Mouse (Mus musculus) midbrain, embryonic 11.5 days (tissue): Measurements from ENCODE around the gene Zfhx3. TPM values are rescaled to one million over a fixed set of nuclear protein-coding genes. Genes with fewer than 3 reads are reported as not detected.
A peak's percentile ranks its signal among the peaks of the same experiment; 100 is the strongest.

Experiments
- ATAC-seq: fragments of 200-750 bp; cut with Nextera tagmentation; 2 replicates; pipeline ENCODE4 v1.8.0; 2017; ENCODE audit warnings: moderate TSS enrichment, moderate library complexity; ENCODE audit not compliant: low FRiP score
- DNase-seq: peaks from one replicate; pipeline ENCODE4 v3.0.0; 2015; ENCODE audit warnings: low spot score; ENCODE audit errors: missing footprints
- H3K27ac ChIP-seq: fragments of 300-500 bp; sonication (generic); 2 replicates; pipeline ENCODE4 v1.5.1; 2014; ENCODE audit warnings: low read depth, low read length
- H3K27me3 ChIP-seq: fragments of 300-500 bp; sonication (generic); 2 replicates; pipeline ENCODE4 v1.6.1; 2014; ENCODE audit warnings: mild to moderate bottlenecking, low read length, moderate library complexity, mixed read lengths; ENCODE audit not compliant: control insufficient read depth, insufficient read depth
- H3K36me3 ChIP-seq: fragments of 300-500 bp; sonication (generic); 2 replicates; pipeline ENCODE4 v1.6.1; 2014; ENCODE audit warnings: mild to moderate bottlenecking, low read length, moderate library complexity, mixed read lengths; ENCODE audit not compliant: control insufficient read depth, insufficient read depth
- H3K4me1 ChIP-seq: fragments of 300-500 bp; sonication (generic); 2 replicates; pipeline ENCODE4 v1.6.1; 2014; ENCODE audit warnings: low read length; ENCODE audit not compliant: control insufficient read depth, insufficient read depth
- H3K4me2 ChIP-seq: fragments of 300-500 bp; sonication (generic); 2 replicates; pipeline ENCODE4 v1.6.1; 2014; ENCODE audit warnings: mild to moderate bottlenecking, moderate library complexity
- H3K4me3 ChIP-seq: fragments of 300-500 bp; sonication (generic); 2 replicates; pipeline ENCODE4 v1.5.1; 2014; ENCODE audit warnings: low read depth, low read length
- H3K9ac ChIP-seq: fragments of 300-500 bp; sonication (generic); 2 replicates; pipeline ENCODE4 v1.6.1; 2014; ENCODE audit warnings: low read length
- H3K9me3 ChIP-seq: fragments of 300-500 bp; sonication (generic); 2 replicates; pipeline ENCODE4 v1.6.1; 2016; ENCODE audit warnings: low read length; ENCODE audit not compliant: control insufficient read depth
- WGBS: fragments of 180-500 bp; shearing (Covaris S2); extraction: QIAGEN DNeasy Blood & Tissue Kit; methylation state at CpG from one replicate; pipeline ENCODE4 v1.1.7; 2014; 5-methylcytosine and 5-hydroxymethylcytosine counted together
- polyA plus RNA-seq: library from polyadenylated mRNA; unstranded; fragments of >200 nt; fragmentation: Nextera tagmentation; extraction: Ambion mirVana; gene quantifications from 2 replicates; pipeline ENCODE4 v1.2.1, GENCODE M21; 2014

Zfhx3 gene
- polyA plus RNA-seq, 1 experiment from 2014 or later = 23.4 TPM

DNA sequence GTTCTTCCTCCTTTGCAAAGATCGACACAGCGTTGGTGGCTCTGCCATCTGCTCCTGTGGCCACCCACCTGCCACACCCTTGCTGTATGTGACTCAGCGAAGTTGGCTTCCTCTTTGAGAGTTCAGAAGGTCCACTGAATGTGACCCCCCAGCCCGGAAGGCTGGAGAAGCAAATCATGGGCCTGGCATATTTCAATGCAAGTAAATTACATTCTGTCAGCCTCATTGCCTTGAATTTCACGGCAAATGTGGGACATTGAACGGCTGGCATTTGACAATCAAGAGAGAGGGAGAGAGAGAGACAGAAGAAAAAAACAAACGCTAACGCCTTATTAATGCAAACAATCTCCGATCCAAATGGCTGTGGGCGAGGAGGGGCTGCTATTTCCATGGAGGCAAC is 38.2 kb downstream of the Zfhx3 start:
- no peaks in the 10 kb centered on the region for H3K4me1 ChIP-seq
- no peak overlapping the region for H3K27ac ChIP-seq
- no peak for DNase-seq
- H3K9me3 ChIP-seq = no peaks in the 10 kb centered on the region
- H3K9ac ChIP-seq = no peak overlapping the region
- WGBS = 67% methylated on average over 10 of the region's 10 CpGs
- ATAC-seq = no peak
- H3K4me2 ChIP-seq = no peak overlapping the region
- H3K4me3 ChIP-seq = no peak overlapping the region
- no peaks in the 10 kb centered on the region for H3K27me3 ChIP-seq
- H3K36me3 ChIP-seq = no peaks in the 10 kb centered on the region

DNA sequence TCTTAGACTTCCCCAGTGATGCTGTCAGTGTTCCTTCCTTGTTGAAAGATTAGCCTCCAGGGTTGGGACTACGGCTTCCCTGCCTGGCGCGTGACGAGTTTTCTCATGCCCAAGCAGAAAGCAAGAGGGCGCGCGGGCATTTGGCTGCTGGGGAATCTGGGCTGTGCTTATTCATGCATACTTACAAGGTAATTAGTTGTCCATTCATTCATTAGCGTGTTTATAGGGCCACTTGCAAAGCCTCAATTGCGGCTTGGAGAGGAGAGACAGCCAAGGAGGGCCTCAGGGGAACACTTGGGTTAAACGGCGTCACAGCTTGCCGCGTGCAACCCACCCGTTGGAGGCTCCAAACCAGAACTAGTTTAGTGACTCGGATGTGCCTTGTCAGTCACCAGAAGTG is 44.2 kb downstream of the Zfhx3 start:
- DNase-seq = no peak
- H3K9me3 ChIP-seq = no peaks in the 10 kb centered on the region
- no peak overlapping the region for H3K9ac ChIP-seq
- H3K27me3 ChIP-seq = no peaks in the 10 kb centered on the region
- H3K36me3 ChIP-seq = no peaks in the 10 kb centered on the region
- H3K27ac ChIP-seq = no peak overlapping the region
- no peak for ATAC-seq
- 76% methylated on average over 15 of the region's 15 CpGs for WGBS
- H3K4me2 ChIP-seq = no peak overlapping the region
- no peaks in the 10 kb centered on the region for H3K4me1 ChIP-seq
- H3K4me3 ChIP-seq = no peak overlapping the region

DNA sequence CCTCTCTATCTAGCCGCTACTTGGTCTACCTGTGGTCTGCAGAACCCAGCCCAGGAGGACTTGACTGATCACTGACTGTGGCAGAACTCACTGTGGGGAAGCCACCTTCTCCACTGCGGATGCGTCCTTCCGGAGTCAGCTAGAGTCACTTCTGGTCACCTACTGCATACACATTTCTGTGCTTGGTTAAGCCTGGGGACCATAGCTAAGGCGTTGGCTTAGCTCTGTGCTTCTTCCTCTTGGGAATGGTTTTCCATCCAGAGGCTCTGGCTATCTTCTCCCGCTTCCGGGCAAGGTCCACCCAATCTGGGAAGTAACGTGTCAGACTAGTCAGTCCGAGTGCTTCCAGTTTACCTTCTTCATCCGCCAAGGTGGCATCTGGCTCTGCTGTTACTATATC is 56.4 kb downstream of the Zfhx3 start:
- H3K9me3 ChIP-seq = no peaks in the 10 kb centered on the region
- no peak for DNase-seq
- H3K4me2 ChIP-seq = no peak overlapping the region
- H3K9ac ChIP-seq = no peak overlapping the region
- H3K36me3 ChIP-seq = no peaks in the 10 kb centered on the region
- H3K4me3 ChIP-seq = no peak overlapping the region
- H3K27me3 ChIP-seq = no peaks in the 10 kb centered on the region
- H3K27ac ChIP-seq = no peak overlapping the region
- 92% methylated on average over 10 of the region's 10 CpGs for WGBS
- no peak for ATAC-seq
- no peaks in the 10 kb centered on the region for H3K4me1 ChIP-seq

DNA sequence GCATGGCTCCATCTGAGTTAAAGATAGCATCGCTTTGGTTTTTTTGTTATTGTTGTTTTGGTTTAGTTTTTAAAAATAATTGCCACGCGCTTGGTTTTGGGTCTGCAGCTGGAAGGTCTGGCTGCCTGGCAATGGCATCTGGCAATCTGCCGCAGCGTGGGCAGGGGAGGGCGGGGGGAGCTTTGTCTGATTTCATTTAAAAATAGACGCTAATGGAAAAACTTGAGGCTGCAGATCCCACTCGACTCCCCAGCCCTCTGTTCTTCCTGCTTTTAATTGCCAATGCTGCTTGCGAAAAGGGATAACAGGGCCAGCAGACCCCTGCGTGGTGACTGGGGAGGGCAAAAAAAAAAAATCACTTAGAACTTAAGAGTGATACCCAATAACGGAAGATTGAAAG is 69.1 kb downstream of the Zfhx3 start:
- Histone ChIP-seq H3K4me1 (no peaks in the 10 kb centered on the region), H3K4me3 (no peak overlapping the region), H3K9me3 (no peaks in the 10 kb centered on the region), H3K27ac (no peak overlapping the region), H3K9ac (no peak overlapping the region), H3K36me3 (no peaks in the 10 kb centered on the region), H3K27me3 (no peaks in the 10 kb centered on the region), H3K4me2 (no peak overlapping the region)
- ATAC-seq (no peak), DNase-seq (no peak)
- 84% methylated on average over 11 of the region's 11 CpGs for WGBS

DNA sequence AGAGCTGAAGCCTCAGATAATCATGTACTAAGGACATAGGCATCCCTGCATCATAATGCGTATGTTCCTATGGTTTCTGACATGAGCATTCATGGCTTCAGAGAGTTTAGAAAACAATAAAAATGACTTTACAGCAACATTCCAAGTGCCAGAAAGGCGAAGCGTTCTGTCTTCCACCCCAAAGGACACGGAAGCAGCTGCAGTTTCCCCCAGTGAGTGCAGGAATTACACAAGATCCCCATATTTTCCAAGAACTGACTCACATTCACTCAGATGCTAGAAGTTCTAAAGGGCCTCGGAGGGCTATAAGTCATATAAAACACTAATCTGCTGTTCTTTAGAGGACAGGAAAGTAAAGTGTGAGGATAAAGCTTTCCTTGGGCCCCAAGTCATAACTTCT is 75.3 kb downstream of the Zfhx3 start:
- no peak for ATAC-seq
- no peaks in the 10 kb centered on the region for H3K9me3 ChIP-seq
- 87% methylated on average over 5 of the region's 5 CpGs for WGBS
- no peaks in the 10 kb centered on the region for H3K4me1 ChIP-seq
- H3K4me2 ChIP-seq = no peak overlapping the region
- no peaks in the 10 kb centered on the region for H3K27me3 ChIP-seq
- no peaks in the 10 kb centered on the region for H3K36me3 ChIP-seq
- no peak overlapping the region for H3K9ac ChIP-seq
- no peak overlapping the region for H3K27ac ChIP-seq
- no peak overlapping the region for H3K4me3 ChIP-seq
- peak; percentile 51 for DNase-seq

DNA sequence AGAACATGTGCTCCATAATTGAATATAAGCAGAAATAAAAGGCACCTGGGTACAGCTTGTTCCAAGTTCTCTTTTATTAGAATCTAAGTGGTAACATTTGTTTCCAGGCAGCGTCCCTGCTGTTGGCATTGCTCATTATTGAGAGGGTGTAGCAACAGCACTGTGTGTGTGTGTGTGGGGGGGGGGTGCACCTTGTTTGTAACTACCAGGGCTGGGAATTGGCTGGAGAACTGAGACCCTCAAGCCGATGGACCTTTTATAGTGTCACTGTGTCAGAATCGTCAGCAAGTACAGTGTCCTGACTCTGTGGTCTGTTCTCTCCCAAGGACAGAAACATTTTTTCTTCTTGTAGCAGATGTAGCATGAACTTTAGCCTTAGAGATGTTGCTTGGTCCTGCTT is 77.2 kb downstream of the Zfhx3 start:
- Histone ChIP-seq H3K9ac (no peak overlapping the region), H3K27ac (no peak overlapping the region), H3K27me3 (no peaks in the 10 kb centered on the region), H3K4me2 (no peak overlapping the region), H3K4me1 (no peaks in the 10 kb centered on the region), H3K36me3 (no peaks in the 10 kb centered on the region), H3K9me3 (no peaks in the 10 kb centered on the region), H3K4me3 (no peak overlapping the region)
- WGBS = 77% methylated on average over 3 of the region's 3 CpGs
- DNase-seq (no peak), ATAC-seq (no peak)

DNA sequence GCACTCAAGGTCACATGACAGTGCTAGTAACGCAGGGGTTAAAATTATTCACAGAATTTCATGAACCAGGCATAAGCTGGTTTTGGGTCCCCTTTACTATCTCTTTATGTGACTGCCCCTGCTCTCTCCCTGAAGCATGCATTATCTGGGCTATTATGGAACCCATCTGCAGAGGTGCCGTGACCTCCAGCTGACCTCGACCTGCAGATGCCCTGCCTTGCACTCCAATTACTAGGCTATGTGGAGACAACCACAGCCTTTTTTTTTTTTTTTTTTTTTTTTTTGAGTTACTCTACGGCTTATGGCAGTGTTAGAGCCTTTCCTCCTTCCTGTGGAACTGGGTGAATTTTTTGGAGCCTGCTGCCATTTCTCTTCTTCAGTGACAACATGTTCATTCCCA is 80.0 kb downstream of the Zfhx3 start:
- Histone ChIP-seq H3K4me2 (no peak overlapping the region), H3K4me1 (no peaks in the 10 kb centered on the region), H3K27ac (no peak overlapping the region), H3K9ac (no peak overlapping the region), H3K9me3 (peaks cover 2% of the 10 kb centered on the region; the same call in 1 of the 2 replicates), H3K27me3 (no peaks in the 10 kb centered on the region), H3K4me3 (no peak overlapping the region), H3K36me3 (no peaks in the 10 kb centered on the region)
- WGBS = 67% methylated on average over 4 of the region's 4 CpGs
- DNase-seq (no peak), ATAC-seq (no peak)

DNA sequence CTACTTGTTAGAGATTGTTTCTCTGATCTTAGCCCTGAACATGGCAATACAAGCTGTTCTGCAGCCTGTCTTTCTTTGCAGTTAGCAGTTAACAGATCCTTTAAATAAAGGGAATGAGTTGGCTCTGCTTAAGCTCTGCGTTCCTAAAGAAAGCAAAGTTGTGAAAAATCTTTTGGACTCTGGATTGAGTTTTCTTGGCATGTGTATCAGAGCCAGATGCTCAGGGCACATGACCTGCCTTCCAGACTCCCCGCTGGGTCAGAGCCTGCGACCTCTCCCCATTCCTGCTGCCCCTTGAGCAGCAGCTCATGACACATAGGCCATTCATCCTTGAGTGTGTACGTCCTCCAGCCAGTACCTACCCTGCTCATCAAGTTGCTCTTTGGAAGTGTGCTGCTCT is 81.9 kb downstream of the Zfhx3 start:
- Histone ChIP-seq H3K4me2 (no peak overlapping the region), H3K36me3 (no peaks in the 10 kb centered on the region), H3K4me1 (0 out of 2 replicates have a peak, but pooled peaks cover 2% of the 10 kb centered on the region), H3K27ac (no peak overlapping the region), H3K27me3 (no peaks in the 10 kb centered on the region), H3K4me3 (no peak overlapping the region), H3K9me3 (peaks cover 2% of the 10 kb centered on the region; the same call in 1 of the 2 replicates), H3K9ac (no peak overlapping the region)
- 72% methylated on average over 4 of the region's 4 CpGs for WGBS
- ATAC-seq (no peak), DNase-seq (no peak)

DNA sequence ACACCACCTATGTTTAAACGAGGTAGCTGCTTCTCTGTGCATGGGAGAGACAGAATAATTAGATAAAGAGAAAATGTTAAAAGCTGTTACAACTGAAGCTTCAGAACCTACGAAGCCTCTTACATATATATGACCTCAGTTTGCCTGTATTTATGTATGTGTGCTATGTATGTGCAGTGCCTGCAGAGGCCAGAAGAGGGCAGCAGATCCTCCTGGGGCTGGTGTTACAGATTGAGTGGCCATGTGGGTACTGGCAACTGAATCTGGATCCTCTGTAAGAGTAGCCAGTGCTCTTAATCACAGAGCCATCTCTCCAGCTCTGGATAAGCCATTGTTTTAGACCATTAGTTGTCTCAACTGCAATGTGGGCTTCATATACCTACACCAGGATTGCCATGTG is 82.8 kb downstream of the Zfhx3 start:
- Histone ChIP-seq H3K27ac (no peak overlapping the region), H3K4me1 (0 out of 2 replicates have a peak, but pooled peaks cover 2% of the 10 kb centered on the region), H3K36me3 (no peaks in the 10 kb centered on the region), H3K4me2 (no peak overlapping the region), H3K4me3 (no peak overlapping the region), H3K9me3 (peaks cover 2% of the 10 kb centered on the region; the same call in 1 of the 2 replicates), H3K27me3 (no peaks in the 10 kb centered on the region), H3K9ac (no peak overlapping the region)
- WGBS = 90% methylated on average over 2 of the region's 2 CpGs
- DNase-seq = no peak
- no peak for ATAC-seq
